Mouse (Mus musculus) embryonic facial prominence, embryonic 13.5 days (tissue): ENCODE measurements around the gene 4833439L19Rik. TPM values are rescaled to one million over a fixed set of nuclear protein-coding genes. Genes with fewer than 3 reads are reported as not detected.

ENCODE experiments used
- ATAC-seq: fragments of 200-750 bp; cut with Nextera tagmentation; 2 replicates; pipeline ENCODE4 v1.8.0; 2017; ENCODE audit warnings: low read depth; ENCODE audit not compliant: insufficient number of reproducible peaks, insufficient read depth, low FRiP score, low TSS enrichment
- H3K27ac ChIP-seq: fragments of 300-500 bp; sonication (generic); 2 replicates; pipeline ENCODE4 v1.5.1; 2015; ENCODE audit warnings: moderate library complexity, mild to moderate bottlenecking, inconsistent platforms
- H3K27me3 ChIP-seq: fragments of 300-500 bp; sonication (generic); 2 replicates; pipeline ENCODE4 v1.6.1; 2015; ENCODE audit warnings: mild to moderate bottlenecking, inconsistent platforms
- H3K36me3 ChIP-seq: fragments of 300-500 bp; sonication (generic); 2 replicates; pipeline ENCODE4 v1.6.1; 2015; ENCODE audit warnings: mild to moderate bottlenecking, inconsistent platforms
- H3K4me1 ChIP-seq: fragments of 300-500 bp; sonication (generic); 2 replicates; pipeline ENCODE4 v1.6.1; 2015; ENCODE audit warnings: inconsistent platforms
- H3K4me2 ChIP-seq: fragments of 300-500 bp; sonication (generic); 2 replicates; pipeline ENCODE4 v1.6.1; 2015; ENCODE audit warnings: moderate library complexity, mild to moderate bottlenecking, inconsistent platforms
- H3K4me3 ChIP-seq: fragments of 300-500 bp; sonication (generic); 2 replicates; pipeline ENCODE4 v1.5.1; 2015; ENCODE audit warnings: mild to moderate bottlenecking, inconsistent platforms
- H3K9ac ChIP-seq: fragments of 300-500 bp; sonication (generic); 2 replicates; pipeline ENCODE4 v1.6.1; 2015; ENCODE audit warnings: mild to moderate bottlenecking, inconsistent platforms
- H3K9me3 ChIP-seq: fragments of 300-500 bp; sonication (generic); 2 replicates; pipeline ENCODE4 v1.6.1; 2016; ENCODE audit warnings: inconsistent platforms
- WGBS: fragments of 180-500 bp; shearing (Covaris S2); methylation state at CpG from one replicate; pipeline ENCODE4 v1.1.7; 2015; ENCODE audit warnings: mixed read lengths; 5-methylcytosine and 5-hydroxymethylcytosine counted together
- microRNA-seq: library from miRNA; unstranded; fragments of <30 nt; microRNA quantifications from one replicate; pipeline ENCODE4, GENCODE M21; 2016
- polyA plus RNA-seq: library from polyadenylated mRNA; unstranded; fragments of >200 nt; fragmentation: Nextera tagmentation; extraction: Ambion mirVana; gene quantifications from 2 replicates; pipeline ENCODE4 v1.2.1, GENCODE M21; 2015

Gene 4833439L19Rik
- polyA plus RNA-seq, 1 experiment from 2014 or later = 153 TPM

- ATAC-seq = no peak
- H3K4me3 ChIP-seq = no peak overlapping the region
- H3K36me3 ChIP-seq = no peaks in the 10 kb centered on the region
- H3K9me3 ChIP-seq = no peaks in the 10 kb centered on the region
- 0 out of 2 replicates have a peak, but pooled peaks cover 2% of the 10 kb centered on the region for H3K27me3 ChIP-seq
- peaks cover 14% of the 10 kb centered on the region for H3K4me1 ChIP-seq
- H3K4me2 ChIP-seq = no peak overlapping the region
- no peak overlapping the region for H3K27ac ChIP-seq
- WGBS = 88% methylated on average over 1 of the region's 1 CpGs
- H3K9ac ChIP-seq = no peak overlapping the region
Measured at GRCm38 (mm10) chr13:54505920-54506319, 59.3 kb downstream of the 4833439L19Rik start.

- no peaks in the 10 kb centered on the region for H3K9me3 ChIP-seq
- peak overlapping the region; percentile 73 for H3K4me2 ChIP-seq
- H3K27me3 ChIP-seq = 0 out of 2 replicates have a peak, but pooled peaks cover 2% of the 10 kb centered on the region
- no peak for ATAC-seq
- peaks cover 14% of the 10 kb centered on the region for H3K4me1 ChIP-seq
- H3K9ac ChIP-seq = peak overlapping the region; percentile 90
- peak overlapping the region; percentile 80 for H3K4me3 ChIP-seq
- H3K36me3 ChIP-seq = no peaks in the 10 kb centered on the region
- WGBS = 20% methylated on average over 7 of the region's 7 CpGs
- 0 out of 2 replicates have a peak overlapping the region, but pooled peaks have one; percentile 81 for H3K27ac ChIP-seq
Measured at GRCm38 (mm10) chr13:54504611-54505260, 60.5 kb downstream of the 4833439L19Rik start.

GRCm38 (mm10) chr13:54503604-54504521 lies 61.4 kb downstream of the 4833439L19Rik start, which contains the start of gene Simc1:
Gene Simc1 (plus strand): TSS chr13:54503779.
- H3K36me3 ChIP-seq = no peaks in the 10 kb centered on the region
- 0 out of 2 replicates have a peak, but pooled peaks cover 2% of the 10 kb centered on the region for H3K27me3 ChIP-seq
- peak within 1 kb of the TSS; percentile 80 for H3K4me3 ChIP-seq
- H3K4me2 ChIP-seq = peak within 1 kb of the TSS; percentile 73
- H3K9ac ChIP-seq = peak within 1 kb of the TSS; percentile 90
- H3K4me1 ChIP-seq = peaks cover 14% of the 10 kb centered on the region
- under 1% methylated on average over 101 of the region's 105 CpGs for whole genome bisulfite sequencing
- peak; percentile 87 for ATAC-seq
- peak within 1 kb of the TSS; percentile 81 for H3K27ac ChIP-seq
- no peaks in the 10 kb centered on the region for H3K9me3 ChIP-seq

- H3K9ac ChIP-seq = peak overlapping the region; percentile 90
- no peaks in the 10 kb centered on the region for H3K36me3 ChIP-seq
- no peaks in the 10 kb centered on the region for H3K9me3 ChIP-seq
- peak overlapping the region; percentile 80 for H3K4me3 ChIP-seq
- 1% methylated on average over 14 of the region's 14 CpGs for WGBS
- ATAC-seq = peak; percentile 45; the same call in 1 of the 2 replicates
- H3K27me3 ChIP-seq = 0 out of 2 replicates have a peak, but pooled peaks cover 2% of the 10 kb centered on the region
- peak overlapping the region; percentile 73 for H3K4me2 ChIP-seq
- peaks cover 14% of the 10 kb centered on the region for H3K4me1 ChIP-seq
- peak overlapping the region; percentile 81 for H3K27ac ChIP-seq
Measured at GRCm38 (mm10) chr13:54503278-54503603, 62.0 kb downstream of the 4833439L19Rik start.

DNA sequence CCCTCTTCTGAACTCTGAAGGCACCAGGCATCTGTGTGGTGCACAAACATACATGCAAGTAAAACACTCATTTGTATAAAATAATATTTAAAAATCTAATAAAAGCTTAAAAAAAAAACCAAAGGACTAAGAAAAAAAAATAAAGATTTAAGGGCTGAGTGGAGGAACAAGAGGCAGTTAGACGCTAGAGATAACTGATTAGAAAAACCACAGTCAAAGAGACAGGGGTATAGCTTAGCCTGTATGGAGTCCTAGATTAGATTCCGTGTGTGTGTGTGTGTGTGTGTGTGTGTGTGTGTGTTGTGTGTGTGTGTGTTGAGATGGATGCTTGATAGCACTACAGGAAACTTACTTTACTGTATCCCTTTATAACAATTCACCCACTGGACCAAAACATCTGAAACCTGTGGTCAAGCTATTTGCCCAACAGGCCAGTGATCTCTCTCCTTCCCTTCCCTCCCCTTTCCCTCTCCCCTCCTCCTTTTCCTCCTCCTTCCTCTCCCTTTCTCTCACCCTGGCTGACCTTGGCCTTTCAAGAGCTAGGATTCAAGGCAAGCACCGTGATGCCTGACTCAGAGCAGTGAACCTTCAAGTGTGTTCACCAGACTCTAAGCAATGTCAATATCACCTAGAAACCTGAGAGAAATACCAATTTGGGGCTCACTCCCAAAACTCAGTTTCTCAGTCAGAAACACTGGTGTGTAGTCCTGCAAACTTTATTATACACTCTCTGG lies 63.1 kb downstream of the 4833439L19Rik start:
- Histone ChIP-seq H3K27me3 (0 out of 2 replicates have a peak, but pooled peaks cover 2% of the 10 kb centered on the region), H3K27ac (no peak overlapping the region), H3K9ac (no peak overlapping the region), H3K36me3 (no peaks in the 10 kb centered on the region), H3K4me2 (no peak overlapping the region), H3K9me3 (no peaks in the 10 kb centered on the region), H3K4me1 (peaks cover 14% of the 10 kb centered on the region), H3K4me3 (no peak overlapping the region)
- 58% methylated on average over 3 of the region's 3 CpGs for WGBS
- no peak for ATAC-seq

- WGBS = 77% methylated on average over 2 of the region's 2 CpGs
- Histone ChIP-seq H3K4me1 (peaks cover 14% of the 10 kb centered on the region), H3K4me2 (no peak overlapping the region), H3K4me3 (no peak overlapping the region), H3K9me3 (no peaks in the 10 kb centered on the region), H3K27me3 (0 out of 2 replicates have a peak, but pooled peaks cover 2% of the 10 kb centered on the region), H3K27ac (no peak overlapping the region), H3K36me3 (no peaks in the 10 kb centered on the region), H3K9ac (no peak overlapping the region)
- ATAC-seq = no peak
Measured at GRCm38 (mm10) chr13:54501352-54501751, 63.9 kb downstream of the 4833439L19Rik start.

Small RNA genes lying within 50 kb of the gene (microRNA-seq; reads per million reads assigned to microRNA genes)
- not detected for gene Gm24195

Other genes starting within 250 kb of the 4833439L19Rik start
- gene Cplx2, start 194.1 kb downstream of the 4833439L19Rik start, polyA plus RNA-seq = 7.3 and 7.4 TPM in 2 replicates
- gene Thoc3, start 96.6 kb downstream of the 4833439L19Rik start, polyA plus RNA-seq = 132 and 152 TPM in 2 replicates
- 16.3 and 17.2 TPM in 2 replicates for gene Simc1, start 61.7 kb downstream of the 4833439L19Rik start, polyA plus RNA-seq
- gene Arl10, start 9.6 kb upstream of the 4833439L19Rik start, polyA plus RNA-seq = 31.0 and 33.8 TPM in 2 replicates
- gene Nop16, start 24.7 kb upstream of the 4833439L19Rik start, polyA plus RNA-seq = 97.5 and 113 TPM in 2 replicates
- gene Higd2a, start 24.8 kb upstream of the 4833439L19Rik start, polyA plus RNA-seq = 168 and 183 TPM in 2 replicates
- gene Cltb, start 45.9 kb upstream of the 4833439L19Rik start, polyA plus RNA-seq = 38.0 and 39.1 TPM in 2 replicates
- 82.8 and 92.9 TPM in 2 replicates for gene Faf2, start 56.3 kb upstream of the 4833439L19Rik start, polyA plus RNA-seq
- 58.3 and 62.8 TPM in 2 replicates for gene Rnf44, start 128.5 kb upstream of the 4833439L19Rik start, polyA plus RNA-seq
- gene Cdhr2, start 136.0 kb upstream of the 4833439L19Rik start, polyA plus RNA-seq = 1.4 TPM in 1 of 2 replicates, not detected in the other
- 0.44 and 0.46 TPM in 2 replicates for gene Gprin1, start 184.4 kb upstream of the 4833439L19Rik start, polyA plus RNA-seq
- 0.20 TPM in 1 of 2 replicates, not detected in the other for gene Sncb, start 201.2 kb upstream of the 4833439L19Rik start, polyA plus RNA-seq
- not detected in 2 replicates for gene Eif4e1b, start 218.6 kb upstream of the 4833439L19Rik start, polyA plus RNA-seq
- gene Tspan17, start 223.9 kb upstream of the 4833439L19Rik start, polyA plus RNA-seq = 7.5 and 7.6 TPM in 2 replicates